Mouse (Mus musculus) spleen, postnatal 36 days (tissue): ENCODE measurements around the gene Rplp1.

ENCODE experiments used
- DNase-seq, 2 experiments: peaks; one replicate each; pipeline ENCODE4 v3.0.0; 2022; ENCODE audit warnings: low spot score in 2 of 2, mixed read lengths in 1 of 2

Gene Rplp1

DNA sequence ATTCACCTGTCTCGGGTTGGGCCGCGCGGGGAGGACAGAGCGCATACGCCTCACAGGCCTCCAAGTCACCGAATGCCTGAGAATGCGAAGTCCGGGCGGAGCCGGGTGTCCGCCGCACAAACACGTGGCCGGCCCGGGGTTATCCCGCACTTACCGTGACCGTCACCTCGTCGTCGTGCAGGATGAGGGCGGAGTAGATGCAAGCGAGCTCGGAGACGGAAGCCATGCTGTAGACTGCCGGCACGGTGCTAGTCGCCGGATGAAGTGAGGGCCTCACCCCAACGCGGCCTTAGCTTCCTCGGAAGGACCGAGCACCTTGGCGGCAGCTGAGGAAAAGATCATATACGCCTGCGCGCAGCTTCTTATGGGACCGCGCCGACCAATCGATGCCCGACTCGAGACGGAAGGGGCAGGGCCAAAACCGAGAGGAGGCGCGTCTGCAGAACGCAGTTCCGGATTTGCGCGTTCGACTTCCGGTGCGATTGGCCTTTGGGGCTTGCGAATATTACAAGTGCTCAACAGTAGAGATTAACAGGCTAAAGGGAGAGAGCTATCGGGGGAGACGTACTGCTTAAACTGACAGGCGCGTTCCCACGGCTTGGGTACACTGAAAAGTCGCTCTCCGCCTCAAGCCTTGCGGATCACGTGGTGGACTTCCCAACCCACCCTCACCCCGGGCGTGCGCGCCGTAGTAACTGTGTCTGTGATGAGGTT lies at the start of gene Rplp1:
Gene Rplp1 (minus strand): TSS at position 340 of the 714 bp plus-strand sequence.
- peak; percentile 97 to 98 for DNase-seq

GRCm38 (mm10) chr9:61963356-61963755 lies 49.0 kb upstream of the Rplp1 start:
- no peak for DNase-seq

DNA sequence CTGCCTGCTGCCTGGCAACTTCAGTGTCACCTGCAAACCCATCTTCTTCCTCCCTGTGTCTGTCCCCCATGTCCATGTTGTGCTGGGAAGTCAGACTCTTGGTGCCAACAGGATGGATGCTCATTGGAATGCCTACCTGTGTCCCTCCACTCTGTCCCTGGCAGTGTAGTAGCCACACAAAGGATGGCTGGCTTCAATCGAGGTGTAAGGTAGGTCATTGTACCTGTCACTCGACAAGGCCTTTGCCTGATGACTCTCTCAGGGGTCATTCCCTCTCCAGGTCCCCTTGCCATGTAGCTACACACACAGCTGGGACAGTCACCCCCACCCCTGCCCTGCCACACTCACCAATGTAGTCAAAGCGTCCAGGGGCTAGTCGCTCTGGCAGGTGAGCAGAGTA lies 46.8 kb upstream of the Rplp1 start:
- no peak for DNase-seq

DNA sequence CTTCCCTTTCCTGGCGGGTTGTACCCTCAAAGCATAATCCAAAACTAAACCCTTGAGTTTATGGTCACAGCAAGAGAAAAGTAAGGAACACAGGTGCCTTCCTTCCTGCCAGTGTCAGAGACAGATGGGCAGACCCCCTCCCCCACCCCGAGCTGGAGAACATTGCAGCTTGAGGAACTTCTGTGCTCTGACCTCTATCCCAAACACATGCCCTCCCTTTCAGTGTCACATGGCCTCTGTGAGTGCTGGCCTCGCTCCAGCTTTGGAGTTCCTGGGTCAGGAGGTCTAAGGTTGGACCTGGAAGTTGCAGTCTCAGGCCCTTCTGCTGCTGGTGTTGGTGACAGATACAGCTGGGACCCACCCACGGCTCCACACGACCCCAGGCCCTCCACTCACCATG lies 46.4 kb upstream of the Rplp1 start:
- DNase-seq: peak; percentile 24 to 39

DNA sequence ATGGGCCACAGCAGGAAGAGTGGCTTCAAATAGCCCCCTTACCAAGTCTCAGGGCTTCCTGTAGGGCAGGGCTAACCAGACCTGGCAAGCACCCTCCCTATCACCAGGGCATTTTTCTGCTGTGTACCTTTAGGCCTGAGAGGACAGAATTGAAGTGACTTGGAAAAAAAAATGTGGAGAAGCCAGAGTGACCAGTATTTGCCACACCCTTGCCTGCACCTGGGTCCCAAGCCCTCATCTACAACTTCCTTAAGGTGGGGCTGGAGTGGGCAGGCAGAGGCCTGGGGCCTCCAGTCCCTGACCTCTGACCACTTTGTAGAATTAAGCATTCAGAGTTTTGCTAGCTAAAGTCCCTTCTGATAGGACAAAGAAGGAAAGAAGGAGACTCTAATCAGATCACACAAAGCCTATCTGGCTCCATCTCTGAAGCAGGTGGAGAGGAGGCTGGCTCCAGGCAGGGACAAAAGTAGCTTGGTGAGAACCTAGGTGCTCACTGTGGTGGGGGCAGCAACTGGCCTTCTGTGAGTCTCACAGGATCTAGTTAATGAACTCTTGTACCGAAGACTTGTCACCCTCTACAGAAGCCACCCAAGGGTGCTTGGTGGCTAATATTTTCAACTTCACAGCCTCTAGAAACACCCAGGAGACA lies 45.7 kb upstream of the Rplp1 start:
- DNase-seq: no peak

DNA sequence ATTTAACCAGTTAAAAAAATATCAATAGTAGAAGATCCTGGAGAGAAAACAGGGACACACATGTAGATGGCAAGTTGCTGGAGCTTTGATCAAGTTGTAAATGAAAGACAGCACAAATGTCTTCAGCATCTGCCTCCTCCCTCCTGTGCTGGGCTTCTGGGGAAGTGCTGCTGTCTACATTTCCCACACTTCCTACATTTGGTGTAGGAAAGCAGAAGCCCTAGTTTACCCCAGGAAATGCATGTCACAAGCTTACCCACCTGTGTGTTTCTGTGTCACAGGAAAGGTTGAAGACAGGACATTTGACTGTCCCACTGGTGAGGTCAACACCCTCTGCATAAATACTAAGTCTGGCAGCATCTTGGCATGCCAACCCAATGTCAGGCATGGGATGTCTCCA lies 40.4 kb upstream of the Rplp1 start:
- no peak for DNase-seq

DNA sequence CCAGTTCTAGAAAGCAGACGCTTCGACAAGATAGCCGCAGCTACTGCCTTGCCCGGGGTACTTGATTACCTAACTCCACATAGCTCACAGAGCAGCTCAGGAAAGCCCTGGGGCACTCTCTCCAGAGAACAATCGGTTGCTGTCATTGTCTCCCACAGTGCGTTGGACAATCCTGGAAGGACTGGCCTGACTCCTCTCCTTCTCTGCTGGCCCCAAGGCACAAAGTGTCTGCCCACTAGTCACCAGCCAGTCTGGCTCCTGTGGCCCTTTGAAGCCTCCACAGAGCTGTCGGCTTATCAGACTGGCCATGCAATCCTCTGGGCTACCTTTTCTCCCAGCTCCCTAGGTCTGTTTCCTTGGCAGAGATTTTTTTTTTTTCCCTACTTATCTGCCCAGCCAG lies 37.9 kb upstream of the Rplp1 start:
- no peak for DNase-seq

GRCm38 (mm10) chr9:61947402-61948346 lies 33.3 kb upstream of the Rplp1 start:
- peak; percentile 70 to 74 for DNase-seq

DNA sequence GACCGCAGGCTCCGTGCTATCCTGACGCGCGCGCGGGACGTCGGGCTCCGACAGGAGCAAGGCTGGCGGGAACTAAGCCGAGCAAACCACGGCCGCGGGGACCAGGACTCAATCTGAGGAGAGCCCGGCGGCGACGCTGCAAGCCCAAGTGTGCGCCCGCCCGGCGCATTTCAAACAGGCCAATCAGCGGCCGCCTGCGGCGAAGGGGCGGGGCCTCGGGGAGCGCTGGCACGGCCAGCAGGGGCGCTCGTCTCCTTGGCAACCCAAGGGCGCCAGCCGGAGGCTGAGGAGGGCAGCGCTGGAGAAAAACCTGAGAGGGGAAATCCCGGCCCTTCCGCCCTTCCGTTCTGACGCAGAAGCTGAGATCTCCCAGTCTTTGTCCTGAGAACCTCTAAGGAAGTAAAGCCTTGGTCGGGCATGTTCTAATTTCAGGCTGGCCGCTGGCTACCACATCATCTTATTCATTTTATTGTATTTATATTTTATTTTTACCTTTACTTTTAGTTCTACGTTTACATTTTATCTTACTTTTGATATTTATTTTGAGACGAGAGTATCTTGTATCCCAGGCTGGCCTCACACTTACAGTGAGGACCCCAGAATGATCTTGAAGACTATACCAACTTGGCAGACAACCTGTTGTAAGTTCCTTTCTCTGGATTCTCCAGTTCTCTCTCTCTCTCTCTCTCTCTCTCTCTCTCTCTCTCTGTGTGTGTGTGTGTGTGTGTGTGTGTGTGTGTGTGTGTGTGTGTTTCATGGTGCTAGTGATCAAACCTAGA lies 32.5 kb upstream of the Rplp1 start, which contains the start of gene Kif23:
Gene Kif23 (minus strand): TSS at position 152 of the 779 bp plus-strand sequence.
- peak; percentile 96 to 97 for DNase-seq

DNA sequence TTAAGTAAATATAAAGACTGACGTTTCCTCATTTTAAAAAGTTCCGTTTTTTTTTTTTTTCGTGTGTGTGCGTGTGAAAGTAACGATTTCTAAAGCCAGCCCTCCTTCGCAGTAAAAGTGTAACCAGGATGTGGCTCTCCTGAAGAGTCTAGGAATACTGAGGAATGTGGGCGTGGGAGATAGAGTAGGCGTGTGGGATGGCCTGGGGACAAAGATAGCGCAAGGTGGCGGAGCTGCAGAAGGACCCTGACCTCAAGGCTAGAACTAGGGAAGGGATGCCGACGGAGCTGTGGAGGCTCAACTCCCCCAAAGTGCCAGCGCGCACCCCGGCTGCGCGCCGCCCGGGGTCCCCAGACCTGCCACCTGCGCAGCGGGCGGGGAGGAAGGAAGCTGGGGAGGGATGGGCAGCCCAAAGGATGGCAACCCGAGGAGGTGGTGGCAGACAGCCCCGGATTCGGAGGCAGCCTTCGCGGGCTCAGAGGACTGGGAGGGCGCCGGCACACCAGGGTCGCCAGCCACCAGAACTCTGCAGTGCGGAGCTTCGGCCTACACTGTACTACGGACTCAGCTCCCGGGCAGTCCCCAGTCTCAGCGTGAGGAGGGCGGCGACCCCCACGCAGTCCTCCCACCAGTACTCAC lies 31.8 kb upstream of the Rplp1 start:
- DNase-seq: peak; percentile 48 to 52

DNA sequence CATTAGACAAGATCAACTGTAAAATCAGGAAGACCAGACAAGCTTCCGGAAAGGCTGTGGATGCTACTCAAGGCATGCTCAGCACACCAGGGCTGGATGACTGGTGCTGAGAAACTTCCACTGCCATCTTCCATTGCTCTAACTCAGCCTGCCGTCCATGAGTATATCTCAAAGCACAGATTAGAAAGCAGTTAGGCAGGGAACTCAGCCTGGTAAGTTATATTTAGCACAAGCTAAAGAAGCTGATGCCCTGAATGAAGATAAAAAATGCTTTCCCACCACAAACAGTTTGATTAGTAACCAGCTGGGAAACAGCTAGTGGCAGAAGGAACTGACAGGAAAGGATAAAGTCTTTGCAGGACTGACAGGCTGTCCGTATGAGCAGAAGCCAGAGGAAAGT lies 26.7 kb upstream of the Rplp1 start:
- DNase-seq: no peak

GRCm38 (mm10) chr9:61933333-61933732 lies 19.0 kb upstream of the Rplp1 start:
- no peak for DNase-seq

GRCm38 (mm10) chr9:61932009-61932408 lies 17.7 kb upstream of the Rplp1 start:
- no peak for DNase-seq

DNA sequence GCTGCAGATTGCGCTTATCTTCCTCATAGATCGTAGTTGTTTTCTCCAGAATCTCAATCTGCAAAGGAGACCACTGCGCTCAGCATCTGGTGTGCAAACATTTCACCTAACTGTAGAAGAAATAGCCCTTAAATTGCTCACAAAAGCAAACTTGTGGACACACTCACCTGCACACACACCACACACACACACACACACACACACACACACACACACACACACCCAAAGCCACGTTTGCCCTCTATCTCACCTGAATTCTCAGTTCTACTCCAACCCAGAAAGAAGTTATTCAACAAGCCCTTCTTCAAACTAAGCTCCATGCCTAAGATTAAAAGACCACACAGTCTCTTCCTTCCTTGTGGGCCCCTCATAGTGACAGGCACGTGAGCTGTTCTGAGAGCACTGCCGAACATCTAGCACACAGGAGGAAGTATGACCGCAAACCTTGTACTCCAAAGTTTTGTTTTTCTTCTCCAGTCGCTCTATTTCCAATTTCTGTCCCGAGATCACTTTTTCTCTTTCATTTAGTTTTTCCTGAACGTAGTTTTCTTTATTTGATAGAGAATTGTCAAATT lies 10.8 kb upstream of the Rplp1 start:
- DNase-seq: peak in 1 of 2 experiments; percentile 9

DNA sequence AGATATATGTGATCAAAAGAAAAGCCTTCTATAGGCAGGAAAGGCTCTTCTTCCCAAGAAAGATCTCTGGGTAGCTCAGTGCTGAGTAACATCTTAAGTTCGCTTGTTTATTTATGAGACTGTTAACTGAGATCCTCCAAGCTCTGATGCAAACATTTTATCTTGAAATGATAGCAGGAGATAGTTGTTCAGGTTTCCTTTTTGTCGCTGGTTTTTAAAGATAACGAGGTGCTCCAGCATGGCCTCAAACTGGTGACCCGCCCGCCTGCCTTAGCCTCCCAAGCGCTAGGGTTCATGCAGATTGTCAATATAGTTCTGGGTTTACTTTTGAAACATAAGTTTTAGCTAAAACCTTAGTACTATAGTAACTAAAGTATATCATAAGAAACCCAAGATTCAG lies 6.0 kb upstream of the Rplp1 start:
- DNase-seq: no peak

GRCm38 (mm10) chr9:61919464-61919863 lies 5.1 kb upstream of the Rplp1 start:
- DNase-seq: no peak

DNA sequence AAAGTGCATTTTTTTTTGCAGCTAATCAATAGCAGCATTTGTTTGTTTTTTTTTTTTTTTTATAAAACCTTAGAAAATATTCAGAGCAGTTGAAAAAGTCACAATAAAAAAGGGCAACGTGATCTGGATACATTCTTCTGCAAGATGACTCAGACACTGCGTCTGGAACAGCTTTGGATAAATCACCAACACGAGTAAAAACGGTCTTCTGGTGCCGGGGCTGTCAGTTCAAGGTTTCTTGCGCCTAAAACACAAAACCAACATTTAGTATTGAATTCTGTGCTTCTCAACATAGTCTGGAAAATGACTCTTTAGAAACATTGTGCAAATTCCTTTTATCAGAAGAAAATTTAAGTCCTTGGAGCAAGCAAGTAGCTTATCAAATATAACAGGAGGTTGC lies 3.1 kb upstream of the Rplp1 start:
- DNase-seq: no peak

DNA sequence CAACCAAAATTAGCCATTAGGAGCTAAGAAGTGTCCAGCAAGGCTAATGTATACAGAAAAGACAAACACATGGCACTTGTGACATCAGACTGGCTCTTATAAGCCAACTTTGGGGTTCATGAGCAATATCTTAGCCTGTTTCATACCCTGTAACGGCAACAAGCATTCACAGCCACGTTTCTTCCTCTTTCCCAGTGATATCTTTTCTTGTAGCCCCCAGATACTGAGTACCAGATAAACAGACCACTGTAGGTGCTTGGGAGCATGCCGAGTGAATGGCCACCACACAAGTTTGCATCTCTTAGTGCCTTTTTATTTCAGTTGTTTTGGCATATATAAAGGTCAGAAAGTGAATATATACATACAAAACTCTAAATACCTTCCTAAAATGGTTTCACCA lies 2.6 kb upstream of the Rplp1 start:
- DNase-seq: no peak

GRCm38 (mm10) chr9:61915393-61916005 lies 1.2 kb upstream of the Rplp1 start:
- no peak for DNase-seq

DNA sequence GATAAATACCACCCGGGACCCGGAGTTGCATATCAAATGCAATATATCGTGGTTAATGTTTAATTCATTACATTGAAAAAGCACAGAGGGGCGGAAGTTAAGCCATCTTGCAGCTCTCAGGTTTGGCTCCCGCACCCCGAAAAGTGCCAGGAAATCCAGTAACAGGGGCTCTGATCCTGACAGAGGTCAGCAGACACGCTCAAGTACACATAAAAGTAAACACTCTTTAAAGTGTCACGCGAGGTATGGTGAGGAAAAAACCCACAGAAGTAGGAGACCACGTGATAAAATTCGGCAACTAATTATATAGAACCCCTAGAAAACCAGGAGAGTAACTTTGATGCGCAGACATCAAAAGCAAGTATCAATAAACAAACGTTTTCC lies 567 bp upstream of the Rplp1 start:
- no peak for DNase-seq
